In genomic region chr10:69888399-69888798, GRCm38 (mm10) we compare ENCODE assay signal across 8 mouse cellular contexts.
DNase-seq lines count a peak whose midpoint lies in the region; ATAC-seq lines count a peak whose summit lies in the region.

No protein-coding gene starts in this region.

- no peak overlapping the region for H3K9ac ChIP-seq in intestine, embryonic 14.5 days (ENCODE audit: low read length)
- no peak overlapping the region for H3K9ac ChIP-seq in liver, embryonic 16.5 days (ENCODE audit: low read depth, low read length)

- peak overlapping the region; percentile 36 for H3K4me2 ChIP-seq in intestine, embryonic 14.5 days (ENCODE audit: low read length)
- peak overlapping the region; percentile 40 for H3K4me2 ChIP-seq in liver, embryonic 16.5 days (ENCODE audit: low read depth, low read length)

- ATAC-seq in intestine, embryonic 14.5 days (replicated peaks; ENCODE audit: low FRiP score, low TSS enrichment, low read depth): 0 out of 2 replicates have a peak, but pooled peaks have one; percentile 40
- peak; percentile 67 for ATAC-seq in liver, embryonic 16.5 days (ENCODE audit: low read depth)

- H3K36me3 ChIP-seq in intestine, embryonic 14.5 days (ENCODE audit: control insufficient read depth, insufficient read depth, low read length): no peaks in the 10 kb centered on the region; the same call in 1 of the 2 replicates
- no peaks in the 10 kb centered on the region for H3K36me3 ChIP-seq in liver, embryonic 16.5 days (ENCODE audit: control insufficient read depth, insufficient read depth)

- H3K4me1 ChIP-seq in intestine, embryonic 14.5 days (replicated peaks; ENCODE audit: control insufficient read depth, insufficient read depth, low read length): no peaks in the 10 kb centered on the region
- H3K4me1 ChIP-seq in liver, embryonic 16.5 days (ENCODE audit: control insufficient read depth, low read depth, low read length): peaks cover 6% of the 10 kb centered on the region

- H3K4me3 ChIP-seq in intestine, embryonic 14.5 days (ENCODE audit: low read depth, low read length): no peak overlapping the region
- no peak overlapping the region for H3K4me3 ChIP-seq in liver, embryonic 16.5 days (ENCODE audit: low read depth, low read length)

- no peaks in the 10 kb centered on the region for H3K27me3 ChIP-seq in intestine, embryonic 14.5 days (replicated peaks; ENCODE audit: control insufficient read depth, insufficient read depth, low read length)
- H3K27me3 ChIP-seq in liver, embryonic 16.5 days (ENCODE audit: control insufficient read depth, insufficient read depth, low read depth, low read length): no peaks in the 10 kb centered on the region

- 17% methylated on average over 4 of the region's 4 CpGs for WGBS in intestine, embryonic 14.5 days
- 11% methylated on average over 4 of the region's 4 CpGs for WGBS in liver, embryonic 16.5 days (ENCODE audit: insufficient replicate concordance)

- H3K27ac ChIP-seq in intestine, embryonic 14.5 days (ENCODE audit: low read depth): peak overlapping the region; percentile 23; the same call in 1 of the 2 replicates
- H3K27ac ChIP-seq in liver, embryonic 16.5 days (ENCODE audit: low read length): peak overlapping the region; percentile 10; the same call in 1 of the 2 replicates

- peak; percentile 45 to 50 for DNase-seq in right cerebral cortex, adult 2 months (ENCODE audit: low spot score in 2 of 2)
- no peak for DNase-seq in right cerebral cortex, postnatal 14 days
- peak; percentile 45 to 75 for DNase-seq in adrenal gland, postnatal 36 days
- peak; percentile 43 for DNase-seq in forelimb bud, embryonic 11.5 days (ENCODE audit: low read depth, low spot score)
- peak; percentile 64 for DNase-seq in intestine, embryonic 14.5 days (ENCODE audit: low spot score)
- peak; percentile 51 for DNase-seq in skeletal muscle tissue, adult 2 months (ENCODE audit: low read depth, low spot score)
- DNase-seq in right cerebral cortex, postnatal 25 days: no peak

- no peaks in the 10 kb centered on the region for H3K9me3 ChIP-seq in intestine, embryonic 14.5 days (ENCODE audit: control insufficient read depth, low read length)
- H3K9me3 ChIP-seq in liver, embryonic 16.5 days (replicated peaks; ENCODE audit: control insufficient read depth, low read length): no peaks in the 10 kb centered on the region

Comparison
In these comparisons a context has a peak if more than half of its experiments do, and no peak if none do; other contexts are left out.
1. DNase-seq: peak in right cerebral cortex, adult 2 months (2 of 2), adrenal gland, postnatal 36 days (2 of 2), forelimb bud, embryonic 11.5 days (single experiment), intestine, embryonic 14.5 days (single experiment) and skeletal muscle tissue, adult 2 months (single experiment); none in right cerebral cortex, postnatal 14 days (single experiment) and right cerebral cortex, postnatal 25 days (single experiment).